Mouse (Mus musculus) 3T3-L1 (cell line): ENCODE measurements around the gene Defa28.
"Not testable (repeated sequence)": the region's sequence is repeated elsewhere in the genome, so short reads cannot be mapped to it uniquely, and the experiment has no call there.

ENCODE experiments used
- DNase-seq: peaks from one replicate; pipeline ENCODE4 v3.0.0-alpha.2; 2015; ENCODE audit warnings: low read depth, low spot score

Defa28 gene

GRCm38 (mm10) chr8:21582706-21583105 is at the start of gene Defa28:
TSS of gene Defa28 (plus strand) at chr8:21583006.
- not testable (repeated sequence) for DNase-seq

GRCm38 (mm10) chr8:21565086-21565485 is 17.7 kb upstream of the Defa28 start, which contains the start of gene Defa37:
TSS of gene Defa37 (plus strand) at chr8:21565386.
- DNase-seq: not testable (repeated sequence)

GRCm38 (mm10) chr8:21594408-21594807 is 11.6 kb downstream of the Defa28 start, which contains the start of gene Gm7861:
TSS of gene Gm7861 (minus strand) at chr8:21594508.
- DNase-seq: not testable (repeated sequence)

GRCm38 (mm10) chr8:21617883-21618282 is 35.1 kb downstream of the Defa28 start, which contains the start of gene Defa26:
TSS of gene Defa26 (plus strand) at chr8:21618183.
- not testable (repeated sequence) for DNase-seq
